Mouse (Mus musculus): ENCODE measurements around the gene Olfr1367.

The Olfr1367 gene

DNA sequence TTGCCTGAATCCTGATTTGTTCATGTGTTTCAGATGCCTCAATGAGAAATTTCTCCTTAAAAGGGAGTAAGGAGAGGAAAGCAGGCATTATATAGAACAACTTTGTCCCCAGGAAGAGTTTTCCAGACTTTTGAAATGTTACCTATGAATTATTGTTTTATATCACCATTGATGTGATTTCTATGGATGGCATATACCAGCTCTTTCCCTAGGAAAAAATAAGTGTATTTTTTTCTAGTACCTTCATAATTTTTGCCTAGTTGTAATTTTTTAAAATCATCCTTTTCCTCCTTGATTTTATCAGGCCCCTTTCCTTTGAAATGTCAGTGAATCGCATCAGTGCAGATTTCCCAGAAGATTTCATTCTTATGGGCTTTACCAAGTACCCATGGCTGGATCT lies at the start of gene Olfr1367:
TSS of gene Olfr1367 (plus strand) at position 301 of the 400 bp plus-strand sequence.
- DNase-seq, result no peak

- no peak for DNase-seq
These were observed 48.2 kb upstream of the Olfr1367 start for GRCm38 (mm10) chr13:21298557-21298956.

GRCm38 (mm10) chr13:21304483-21305066 lies 42.1 kb upstream of the Olfr1367 start:
- no peak for DNase-seq

DNA sequence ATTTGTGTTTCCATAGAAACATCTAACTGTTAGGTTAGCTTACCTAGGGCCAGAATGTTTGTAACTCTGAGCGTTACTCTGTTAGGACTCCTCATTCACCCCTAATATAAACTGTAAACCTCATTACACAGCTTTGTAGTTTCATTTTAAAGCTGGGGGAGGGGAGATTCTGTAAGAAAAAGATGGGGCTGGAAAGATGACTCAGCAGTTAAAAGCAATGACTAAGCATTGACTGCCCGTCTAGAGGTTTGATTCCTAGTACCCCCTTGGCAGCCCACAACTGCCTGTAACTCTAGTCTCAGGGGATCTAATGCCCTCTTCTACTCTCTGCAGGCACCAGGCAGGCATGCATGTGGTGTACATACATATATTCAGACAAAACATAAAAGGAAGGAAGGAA lies 36.9 kb upstream of the Olfr1367 start:
- no peak for DNase-seq

DNA sequence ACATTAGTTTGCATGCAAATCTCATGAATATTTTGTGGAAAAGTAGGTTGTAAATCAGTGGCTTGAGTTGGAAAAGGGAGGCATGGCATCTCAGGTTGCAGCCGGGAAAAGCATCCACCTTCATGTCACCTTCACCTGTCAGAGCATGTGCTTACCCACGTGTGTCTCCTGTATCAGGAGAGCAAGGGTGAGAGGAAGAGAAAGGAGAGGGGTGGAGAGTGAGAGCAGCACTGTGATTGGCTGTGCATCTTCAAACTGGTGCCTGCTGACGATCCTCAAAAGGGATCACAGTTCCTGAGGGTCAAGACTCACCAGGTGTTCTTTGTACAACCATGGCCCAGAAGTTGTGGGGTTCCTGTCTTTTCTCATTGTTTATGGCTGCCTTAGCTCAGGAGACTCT lies 34.8 kb upstream of the Olfr1367 start, which contains the start of gene Gpx6:
TSS of gene Gpx6 (plus strand) at position 200 of the 400 bp plus-strand sequence.
- peak in 1 of 2 experiments; percentile 9 for DNase-seq

GRCm38 (mm10) chr13:21312854-21313253 lies 33.9 kb upstream of the Olfr1367 start:
- DNase-seq, result no peak

DNA sequence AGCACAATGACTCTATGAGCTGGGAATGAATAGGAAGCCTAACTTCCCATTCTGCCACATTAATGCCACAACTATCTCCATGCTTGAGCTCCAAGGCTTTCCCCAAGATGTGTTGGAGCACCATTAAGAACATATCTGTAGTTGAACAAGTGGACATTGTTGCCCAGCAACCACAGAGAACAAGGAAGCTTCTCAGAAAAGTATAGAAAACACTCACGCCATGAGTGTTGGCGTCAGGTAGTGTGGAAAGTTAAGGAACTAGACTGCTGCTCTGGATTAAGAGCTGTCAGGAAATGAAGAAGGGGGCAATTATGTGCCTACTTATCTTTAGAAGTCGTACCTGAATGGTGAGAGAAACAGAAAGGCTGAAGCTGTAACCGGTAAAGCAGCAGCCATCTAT lies 32.8 kb upstream of the Olfr1367 start:
- no peak for DNase-seq

GRCm38 (mm10) chr13:21320262-21320661 lies 26.4 kb upstream of the Olfr1367 start:
- DNase-seq, result no peak

DNA sequence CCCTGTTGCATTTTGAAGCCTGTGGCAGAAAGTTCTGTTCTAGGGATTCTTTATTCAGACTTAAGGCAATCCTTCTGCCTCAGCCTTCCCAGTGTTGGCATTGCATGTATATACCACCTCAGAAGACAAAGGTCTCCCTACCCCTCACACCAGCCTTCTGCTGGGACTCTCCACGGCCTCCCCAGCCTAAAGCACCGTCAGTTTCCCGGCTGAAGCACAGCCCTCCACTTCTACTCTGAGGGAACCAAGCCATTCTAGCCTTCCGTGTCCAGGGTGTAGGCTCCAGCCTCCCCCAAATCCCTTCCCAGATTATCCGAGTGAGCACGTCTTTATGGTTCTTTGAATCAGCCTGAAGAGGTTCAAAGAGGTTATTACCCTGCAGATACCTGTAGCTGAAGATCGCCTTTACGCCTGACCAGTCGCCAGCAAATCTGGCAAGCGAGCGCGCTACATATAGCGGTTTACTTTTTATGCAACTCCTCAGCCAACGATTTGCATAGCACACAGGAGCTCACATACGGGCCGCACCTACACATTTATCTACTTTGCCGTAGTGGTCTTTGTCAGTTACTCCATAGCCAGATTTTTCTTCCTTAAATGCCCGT lies 24.7 kb upstream of the Olfr1367 start:
- DNase-seq, result no peak

GRCm38 (mm10) chr13:21322509-21323375 lies 24.0 kb upstream of the Olfr1367 start:
- peak; percentile 31 to 37 for DNase-seq

DNA sequence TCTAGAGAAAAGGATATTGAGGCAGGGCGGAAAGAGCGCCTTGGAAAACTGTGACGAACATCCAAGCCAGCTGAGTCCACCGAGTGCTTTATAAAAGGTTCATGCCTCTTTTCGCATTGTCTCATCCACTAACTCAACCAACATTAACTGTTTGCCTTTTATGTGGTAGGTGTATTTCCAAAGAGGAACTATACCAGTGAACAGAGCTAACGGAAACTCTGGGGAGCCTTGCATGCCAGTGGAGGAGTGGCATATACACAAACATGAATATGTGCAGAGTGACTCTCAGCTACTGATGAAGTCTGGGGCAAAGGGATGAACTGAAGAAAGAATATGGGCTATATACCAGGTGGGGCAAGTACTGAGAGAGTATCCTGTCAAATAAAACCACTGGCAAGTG lies 23.3 kb upstream of the Olfr1367 start:
- DNase-seq, result no peak

GRCm38 (mm10) chr13:21326191-21326590 lies 20.5 kb upstream of the Olfr1367 start:
- no peak for DNase-seq

GRCm38 (mm10) chr13:21326657-21327211 lies 20.0 kb upstream of the Olfr1367 start:
- peak; percentile 92 for DNase-seq

GRCm38 (mm10) chr13:21327424-21327823 lies 19.3 kb upstream of the Olfr1367 start:
- DNase-seq, result peak; percentile 16 to 38

- DNase-seq, result no peak
These were observed 3.9 kb downstream of the Olfr1367 start for GRCm38 (mm10) chr13:21350593-21350992.

- peak; percentile 89 to 94 for DNase-seq
These were observed 16.0 kb downstream of the Olfr1367 start, which contains the start of gene Zscan12 for GRCm38 (mm10) chr13:21362621-21363248. Zscan12 (plus strand) TSS chr13:21362820.

GRCm38 (mm10) chr13:21363719-21364118 lies 17.0 kb downstream of the Olfr1367 start:
- DNase-seq, result peak; percentile 14 to 27

DNA sequence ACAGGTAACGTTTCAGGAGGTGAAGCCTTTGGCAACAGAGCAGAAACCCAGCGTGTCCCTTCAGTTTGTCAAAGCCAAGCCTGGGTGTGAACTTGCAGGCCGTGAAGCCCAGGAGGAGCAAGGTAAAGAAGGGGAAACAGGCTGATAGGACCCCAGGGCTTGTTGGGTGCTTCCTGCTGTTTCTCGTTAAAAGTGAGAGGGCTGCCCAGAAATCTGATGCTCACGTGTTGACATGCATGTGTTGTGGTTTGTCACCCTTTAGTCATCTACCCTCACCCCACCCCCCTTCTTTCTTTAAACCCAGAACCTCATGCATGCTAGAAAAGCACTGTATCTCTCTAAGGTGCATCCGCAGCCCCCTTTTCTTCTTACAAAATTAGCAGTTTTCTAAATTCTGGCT lies 19.9 kb downstream of the Olfr1367 start:
- DNase-seq, result no peak

DNA sequence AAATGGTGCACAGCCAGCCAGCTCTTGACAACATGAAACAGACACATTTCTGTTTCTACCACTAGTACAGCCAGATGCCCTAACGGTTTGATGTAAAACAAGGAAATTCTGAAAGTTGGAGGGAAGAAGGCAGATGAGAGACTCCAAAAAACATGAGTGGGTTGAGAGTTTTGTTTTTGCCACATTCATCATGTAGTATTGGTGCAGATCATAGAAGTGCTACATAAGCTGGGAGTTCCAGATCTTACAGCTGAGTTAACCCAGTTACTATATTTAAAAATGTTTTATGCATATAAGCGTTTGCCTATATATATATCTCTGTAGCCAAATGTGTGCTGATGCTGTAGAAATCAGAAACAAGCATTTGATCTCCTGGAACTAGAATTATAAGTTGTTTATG lies 26.0 kb downstream of the Olfr1367 start:
- no peak for DNase-seq

- DNase-seq, result no peak
These were observed 31.1 kb downstream of the Olfr1367 start for GRCm38 (mm10) chr13:21377773-21378172.

DNA sequence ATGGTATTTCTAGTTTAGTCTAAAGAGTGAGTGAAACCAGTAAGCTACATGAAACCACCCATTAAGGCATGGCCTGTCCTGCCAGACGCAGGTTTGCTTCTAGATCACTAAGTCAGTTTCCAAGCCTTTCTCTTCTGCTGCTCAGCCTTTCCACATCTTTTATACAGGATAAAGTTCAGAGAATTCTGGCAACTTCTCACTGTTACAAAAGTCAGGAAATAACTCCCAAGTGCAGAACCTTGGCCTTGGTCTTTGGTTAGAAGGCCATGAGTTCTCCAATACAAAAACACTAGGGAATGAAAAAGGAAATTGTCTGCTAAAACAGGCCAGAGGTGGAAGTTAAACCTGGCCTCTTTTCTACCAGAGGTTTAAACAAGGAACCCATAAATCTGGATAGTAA lies 48.5 kb downstream of the Olfr1367 start:
- DNase-seq, result no peak

- no peak for DNase-seq
These were observed 48.9 kb downstream of the Olfr1367 start for GRCm38 (mm10) chr13:21395623-21396022.

DNA sequence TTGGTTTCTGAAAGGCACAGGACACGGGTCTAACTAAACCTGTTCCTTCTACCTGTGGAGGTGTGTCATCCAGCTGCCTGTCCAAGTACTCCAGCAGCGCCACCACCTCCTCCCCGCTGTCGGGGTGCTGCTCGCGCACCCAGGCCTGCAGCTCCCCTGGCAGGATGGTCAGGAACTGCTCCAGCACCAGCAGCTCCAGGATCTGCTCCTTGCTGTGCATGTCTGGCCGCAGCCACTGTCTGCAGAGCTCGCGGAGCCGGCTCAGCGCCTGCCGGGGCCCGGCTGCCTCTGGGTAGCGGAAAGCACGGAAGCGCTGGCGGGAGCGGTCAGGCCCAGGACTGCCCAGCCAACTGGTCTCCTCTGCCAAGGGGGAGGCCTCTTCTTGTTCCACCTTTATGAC lies 49.3 kb downstream of the Olfr1367 start:
- DNase-seq, result peak; percentile 39 to 59

Data from kidney, postnatal 4 days (tissue).